Mouse (Mus musculus): Measurements from ENCODE around the gene Pus7l.

The Pus7l gene

GRCm38 (mm10) chr15:94475975-94476374 is 67.4 kb downstream of the Pus7l start:
- DNase-seq = no peak

Data from kidney, adult 9 months (tissue).